Mouse (Mus musculus) spleen, adult 2 months (tissue): ENCODE data around the gene Myo9b.

Source experiments
- CTCF ChIP-seq: fragments of 200-500 bp; IDR thresholded peaks from 2 replicates; pipeline ENCODE4 v1.5.1; 2011; ENCODE audit warnings: mild to moderate bottlenecking, inconsistent platforms; ENCODE audit not compliant: insufficient read depth, insufficient read length, insufficient replicate concordance; ENCODE audit errors: extremely low read depth
- POLR2A ChIP-seq: fragments of 200-500 bp; IDR thresholded peaks from 2 replicates; pipeline ENCODE4 v1.6.1; 2011; ENCODE audit warnings: low read depth, low read length, inconsistent platforms

DNA sequence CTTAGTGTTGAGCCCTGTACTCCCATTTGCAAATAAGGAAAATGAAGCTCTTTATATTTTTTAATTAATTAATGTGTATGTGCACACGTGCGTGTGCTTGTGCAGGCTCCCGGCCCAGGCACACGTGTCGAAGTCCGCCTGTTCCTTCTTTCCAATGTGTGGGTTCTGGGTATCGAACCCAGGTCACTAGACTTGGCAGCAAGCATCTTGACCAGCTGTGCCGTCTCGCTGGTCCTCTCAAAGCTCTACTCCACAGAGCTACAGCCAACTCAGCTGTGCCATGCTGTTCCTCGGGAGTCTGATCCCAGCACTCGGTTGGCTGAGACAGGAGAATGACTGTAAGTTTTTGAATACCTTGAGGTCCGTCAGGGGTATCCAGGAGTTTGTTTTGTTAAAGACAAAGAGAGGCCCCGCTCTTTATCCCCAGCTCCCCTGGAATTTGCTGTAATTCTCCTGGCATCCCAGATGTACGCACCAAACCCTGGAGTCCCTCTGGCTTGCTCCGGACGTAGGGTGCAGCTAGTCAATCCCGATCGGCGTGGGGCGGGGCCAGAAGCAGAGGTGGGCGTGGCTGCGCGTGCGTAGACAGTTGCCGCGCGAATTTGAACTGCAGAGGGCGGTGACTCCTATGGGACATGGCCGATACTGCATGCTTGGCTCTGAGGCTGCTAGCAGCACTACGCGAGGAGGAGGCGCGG lies 133.0 kb downstream of the Myo9b start, which contains the start of gene Ankle1:
- TF ChIP-seq CTCF = peak; percentile 51; the same call in 1 of the 2 replicates
- no peak for TF ChIP-seq POLR2A
